Mouse (Mus musculus) neural tube, embryonic 12.5 days (tissue): Measurements from ENCODE around the gene Arl3. TPM values are rescaled to one million over a fixed set of nuclear protein-coding genes. Genes with fewer than 3 reads are reported as not detected.

ENCODE experiments used
- ATAC-seq: fragments of 200-750 bp; cut with Nextera tagmentation; 2 replicates; pipeline ENCODE4 v1.8.0; 2017; ENCODE audit warnings: low read depth, mild to moderate bottlenecking, moderate TSS enrichment, moderate library complexity; ENCODE audit not compliant: low FRiP score
- H3K27ac ChIP-seq: fragments of 300-500 bp; sonication (generic); 2 replicates; pipeline ENCODE4 v1.5.1; 2016
- H3K27me3 ChIP-seq: fragments of 300-500 bp; sonication (generic); replicated peaks from 2 replicates; pipeline ENCODE4 v1.6.1; 2016; ENCODE audit warnings: mild to moderate bottlenecking
- H3K36me3 ChIP-seq: fragments of 300-500 bp; sonication (generic); 2 replicates; pipeline ENCODE4 v1.6.1; 2016; ENCODE audit warnings: mild to moderate bottlenecking
- H3K4me1 ChIP-seq: fragments of 300-500 bp; sonication (generic); 2 replicates; pipeline ENCODE4 v1.6.1; 2016
- H3K4me2 ChIP-seq: fragments of 300-500 bp; sonication (generic); replicated peaks from 2 replicates; pipeline ENCODE4 v1.6.1; 2016; ENCODE audit warnings: mild to moderate bottlenecking
- H3K4me3 ChIP-seq: fragments of 300-500 bp; sonication (generic); 2 replicates; pipeline ENCODE4 v1.5.1; 2016
- H3K9ac ChIP-seq: fragments of 300-500 bp; sonication (generic); 2 replicates; pipeline ENCODE4 v1.6.1; 2016; ENCODE audit warnings: mild to moderate bottlenecking
- H3K9me3 ChIP-seq: fragments of 300-500 bp; sonication (generic); 2 replicates; pipeline ENCODE4 v1.6.1; 2016; ENCODE audit warnings: mild to moderate bottlenecking
- WGBS: fragments of 180-500 bp; shearing (Covaris S2); methylation state at CpG from one replicate; pipeline ENCODE4 v1.1.7; 2016; 5-methylcytosine and 5-hydroxymethylcytosine counted together
- polyA plus RNA-seq: library from polyadenylated mRNA; unstranded; fragments of >200 nt; fragmentation: Nextera tagmentation; extraction: Ambion mirVana; gene quantifications from 2 replicates; pipeline ENCODE4 v1.2.1, GENCODE M21; 2016

Gene Arl3
- polyA plus RNA-seq, 1 experiment from 2014 or later: 194 TPM

DNA sequence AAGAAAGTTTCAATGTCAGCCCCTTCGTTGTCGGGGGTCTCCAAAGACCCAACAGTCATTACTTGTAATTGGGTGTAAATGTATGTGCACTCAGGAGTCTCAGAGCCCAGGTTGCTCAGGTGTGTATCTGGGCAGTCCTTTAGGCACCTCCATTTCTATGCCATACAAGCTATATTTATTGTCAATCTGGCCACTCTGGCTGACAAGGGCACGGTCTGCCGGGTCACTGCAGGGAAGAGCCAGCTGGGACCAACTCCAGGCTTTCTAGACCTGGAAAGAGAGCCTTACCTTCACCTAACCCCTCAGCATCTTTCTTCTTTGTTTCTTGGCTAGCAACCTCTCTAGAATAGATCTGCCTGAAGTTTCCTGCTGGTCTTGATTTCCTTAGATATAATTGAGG lies 63.3 kb downstream of the Arl3 start:
- H3K27ac ChIP-seq: no peak overlapping the region
- no peak overlapping the region for H3K4me3 ChIP-seq
- peaks cover 57% of the 10 kb centered on the region for H3K4me1 ChIP-seq
- peak overlapping the region; percentile 96; the same call in 1 of the 2 replicates for H3K4me2 ChIP-seq
- 82% methylated on average over 4 of the region's 4 CpGs for WGBS
- H3K9me3 ChIP-seq: no peaks in the 10 kb centered on the region
- no peaks in the 10 kb centered on the region for H3K27me3 ChIP-seq
- H3K36me3 ChIP-seq: peaks cover 74% of the 10 kb centered on the region
- no peak overlapping the region for H3K9ac ChIP-seq
- no peak for ATAC-seq

DNA sequence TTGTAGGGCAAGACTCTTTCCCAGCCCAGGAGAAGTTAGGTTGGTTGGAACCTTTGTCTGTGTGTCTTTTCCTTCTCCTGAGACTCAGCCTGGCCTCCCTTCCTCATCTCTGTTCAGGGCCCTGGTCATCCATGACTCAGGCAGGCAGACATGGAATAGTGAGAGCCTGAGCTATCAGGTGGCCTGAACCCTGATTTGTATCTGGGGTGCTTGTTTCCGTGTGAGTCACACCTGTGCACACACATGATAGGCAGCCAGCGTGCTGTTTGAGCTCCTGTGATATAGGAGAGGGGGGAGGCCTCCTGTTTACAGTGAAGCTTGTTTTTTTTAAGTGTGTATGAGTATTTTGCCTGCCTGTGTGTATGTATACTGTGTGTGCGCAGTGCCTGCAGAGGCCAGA lies 63.8 kb downstream of the Arl3 start:
- Histone ChIP-seq H3K4me3 (no peak overlapping the region), H3K9ac (peak overlapping the region; percentile 59; the same call in 1 of the 2 replicates), H3K9me3 (no peaks in the 10 kb centered on the region), H3K27me3 (no peaks in the 10 kb centered on the region), H3K4me1 (peaks cover 62% of the 10 kb centered on the region), H3K36me3 (peaks cover 69% of the 10 kb centered on the region), H3K4me2 (peak overlapping the region; percentile 96), H3K27ac (no peak overlapping the region)
- WGBS: 70% methylated on average over 3 of the region's 3 CpGs
- ATAC-seq: no peak

DNA sequence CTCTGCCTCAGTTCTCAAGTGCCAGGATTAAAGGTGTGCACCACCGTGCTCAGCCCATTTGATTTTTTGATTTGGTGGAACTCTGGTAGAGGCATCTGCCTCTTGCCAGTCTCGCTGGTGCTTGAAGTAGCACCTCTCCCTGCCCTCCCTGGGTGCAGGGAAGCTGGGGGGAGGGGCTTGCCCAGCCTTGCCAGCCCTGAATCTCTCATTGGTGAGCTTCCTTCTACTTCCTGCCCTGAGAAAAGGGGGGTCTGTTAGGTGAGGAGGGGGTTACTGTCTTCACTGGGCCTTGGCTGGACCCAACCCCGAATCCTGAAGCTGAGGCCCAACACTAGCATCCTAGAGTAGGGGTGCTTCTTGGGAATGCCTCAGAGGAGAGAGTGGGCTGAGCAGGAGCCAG lies 64.3 kb downstream of the Arl3 start:
- no peak overlapping the region for H3K4me3 ChIP-seq
- 38% methylated on average over 3 of the region's 3 CpGs for WGBS
- no peak for ATAC-seq
- peaks cover 64% of the 10 kb centered on the region for H3K36me3 ChIP-seq
- no peaks in the 10 kb centered on the region for H3K27me3 ChIP-seq
- H3K4me1 ChIP-seq: peaks cover 62% of the 10 kb centered on the region
- H3K9me3 ChIP-seq: no peaks in the 10 kb centered on the region
- H3K4me2 ChIP-seq: peak overlapping the region; percentile 96
- peak overlapping the region; percentile 59; the same call in 1 of the 2 replicates for H3K9ac ChIP-seq
- H3K27ac ChIP-seq: no peak overlapping the region

DNA sequence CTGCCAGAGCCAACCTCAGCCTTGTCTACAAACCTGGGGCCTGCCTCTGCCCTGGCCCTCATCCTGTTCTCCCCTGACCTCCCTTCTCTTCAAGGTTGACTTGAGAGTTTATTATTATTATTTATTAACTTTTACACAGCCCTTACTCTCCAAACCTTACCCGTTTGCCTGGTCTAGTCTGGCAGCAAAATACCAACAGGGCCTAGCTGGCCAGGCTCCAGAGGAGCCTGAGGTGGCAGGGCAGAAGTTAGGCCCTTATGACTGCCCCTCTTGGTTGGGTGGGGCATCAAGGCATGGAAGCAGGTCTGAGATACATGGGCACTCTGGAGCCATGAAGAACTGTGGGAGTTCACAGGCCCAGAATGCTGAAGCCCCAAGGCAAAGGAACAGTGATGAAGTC lies 65.2 kb downstream of the Arl3 start:
- peaks cover 55% of the 10 kb centered on the region for H3K36me3 ChIP-seq
- peak overlapping the region; percentile 19 for H3K4me3 ChIP-seq
- peaks cover 62% of the 10 kb centered on the region for H3K4me1 ChIP-seq
- 0 out of 2 replicates have a peak overlapping the region, but pooled peaks have one; percentile 71 for H3K27ac ChIP-seq
- H3K27me3 ChIP-seq: no peaks in the 10 kb centered on the region
- H3K9me3 ChIP-seq: no peaks in the 10 kb centered on the region
- 70% methylated on average over 1 of the region's 1 CpGs for WGBS
- peak overlapping the region; percentile 96 for H3K4me2 ChIP-seq
- ATAC-seq: no peak
- peak overlapping the region; percentile 59 for H3K9ac ChIP-seq

DNA sequence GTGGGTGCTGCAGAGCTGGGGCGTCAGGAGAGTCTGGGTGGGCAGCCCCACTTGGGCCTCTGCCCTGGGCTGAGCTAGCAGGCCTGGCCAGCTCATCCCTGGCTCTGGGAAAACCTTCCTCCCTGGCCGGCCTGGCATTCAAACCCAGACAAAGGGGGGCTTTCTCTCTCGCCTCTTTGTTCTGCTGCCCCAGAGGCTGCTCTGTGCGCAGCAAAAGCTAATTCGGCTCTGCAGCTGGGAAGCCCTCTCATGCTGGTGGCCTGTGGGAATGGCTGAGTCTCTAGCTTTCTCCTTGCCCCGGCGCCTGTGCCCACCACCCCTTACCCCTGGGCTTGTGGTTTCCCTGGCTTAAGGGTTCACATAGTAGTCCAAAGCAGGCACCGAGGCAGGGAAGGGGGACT lies 65.8 kb downstream of the Arl3 start:
- WGBS: 19% methylated on average over 8 of the region's 8 CpGs
- peaks cover 62% of the 10 kb centered on the region for H3K4me1 ChIP-seq
- no peaks in the 10 kb centered on the region for H3K27me3 ChIP-seq
- no peaks in the 10 kb centered on the region for H3K9me3 ChIP-seq
- no peak for ATAC-seq
- peak overlapping the region; percentile 96 for H3K4me2 ChIP-seq
- peak overlapping the region; percentile 59 for H3K9ac ChIP-seq
- H3K36me3 ChIP-seq: peaks cover 49% of the 10 kb centered on the region
- peak overlapping the region; percentile 71 for H3K27ac ChIP-seq
- peak overlapping the region; percentile 19 for H3K4me3 ChIP-seq

DNA sequence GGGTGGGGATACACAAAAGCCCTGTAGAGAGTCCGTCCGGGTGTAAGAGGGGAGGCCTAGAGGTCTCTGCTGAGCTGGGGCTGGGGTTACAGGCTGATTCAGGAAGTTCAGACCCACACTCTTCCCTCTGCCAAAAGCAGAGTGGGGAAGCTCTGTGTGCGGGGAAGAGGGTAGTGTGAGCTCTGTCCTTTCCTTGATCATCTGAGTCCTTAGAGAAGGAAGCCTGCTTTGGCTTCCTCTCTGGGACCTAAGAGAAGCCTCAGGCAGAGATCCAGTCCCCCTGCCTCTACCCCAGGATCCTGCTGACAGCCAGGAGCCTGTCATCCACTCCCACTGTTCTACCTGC lies 66.7 kb downstream of the Arl3 start:
- peaks cover 42% of the 10 kb centered on the region for H3K36me3 ChIP-seq
- WGBS: 68% methylated on average over 3 of the region's 3 CpGs
- peaks cover 62% of the 10 kb centered on the region for H3K4me1 ChIP-seq

DNA sequence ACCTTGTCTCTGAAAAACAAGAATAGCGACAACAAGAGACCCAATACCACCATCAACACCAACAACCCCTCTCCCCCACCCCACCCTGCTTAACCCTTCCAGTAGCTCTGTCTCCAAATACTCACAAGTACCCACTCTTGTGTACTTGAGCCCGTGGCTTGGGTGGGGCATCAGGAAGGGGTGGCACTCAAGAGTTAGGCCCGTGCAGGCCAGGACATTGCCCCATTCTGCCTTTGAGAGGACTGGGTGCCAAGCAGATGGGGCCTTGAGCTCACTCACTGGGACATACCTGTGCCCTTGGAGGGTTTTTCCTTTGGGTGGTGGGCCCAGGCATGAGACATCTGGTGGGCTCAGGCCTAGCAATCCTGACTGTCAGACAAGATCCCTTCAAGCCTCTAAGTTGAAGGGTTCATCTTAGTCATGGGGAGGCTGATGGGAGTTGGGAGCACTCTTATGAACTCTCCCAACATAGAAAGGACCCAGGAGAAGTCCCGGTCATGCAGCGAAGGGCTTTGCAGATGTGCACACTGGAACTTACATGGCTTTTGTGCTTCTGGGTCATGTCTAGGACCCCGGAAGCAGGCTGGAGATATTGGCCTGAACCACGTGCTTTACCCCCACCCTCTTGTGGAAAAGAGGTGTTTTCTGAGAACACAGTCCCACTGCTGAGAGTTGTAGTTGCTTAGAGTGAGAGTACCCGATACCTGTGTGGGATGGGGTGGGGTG lies 67.2 kb downstream of the Arl3 start:
- 76% methylated on average over 8 of the region's 8 CpGs for WGBS
- ATAC-seq: no peak
- Histone ChIP-seq H3K27me3 (no peaks in the 10 kb centered on the region), H3K4me2 (peak overlapping the region; percentile 96), H3K36me3 (peaks cover 42% of the 10 kb centered on the region), H3K4me3 (peak overlapping the region; percentile 99), H3K4me1 (peaks cover 62% of the 10 kb centered on the region), H3K9ac (peak overlapping the region; percentile 59), H3K27ac (no peak overlapping the region), H3K9me3 (no peaks in the 10 kb centered on the region)

More for the DNA sequence above, 66.7 kb downstream of the Arl3 start:
- Histone ChIP-seq H3K27ac (peak overlapping the region; percentile 71; the same call in 1 of the 2 replicates), H3K27me3 (no peaks in the 10 kb centered on the region), H3K9me3 (no peaks in the 10 kb centered on the region), H3K4me3 (peak overlapping the region; percentile 99), H3K9ac (peak overlapping the region; percentile 59), H3K4me2 (peak overlapping the region; percentile 96)
- no peak for ATAC-seq

DNA sequence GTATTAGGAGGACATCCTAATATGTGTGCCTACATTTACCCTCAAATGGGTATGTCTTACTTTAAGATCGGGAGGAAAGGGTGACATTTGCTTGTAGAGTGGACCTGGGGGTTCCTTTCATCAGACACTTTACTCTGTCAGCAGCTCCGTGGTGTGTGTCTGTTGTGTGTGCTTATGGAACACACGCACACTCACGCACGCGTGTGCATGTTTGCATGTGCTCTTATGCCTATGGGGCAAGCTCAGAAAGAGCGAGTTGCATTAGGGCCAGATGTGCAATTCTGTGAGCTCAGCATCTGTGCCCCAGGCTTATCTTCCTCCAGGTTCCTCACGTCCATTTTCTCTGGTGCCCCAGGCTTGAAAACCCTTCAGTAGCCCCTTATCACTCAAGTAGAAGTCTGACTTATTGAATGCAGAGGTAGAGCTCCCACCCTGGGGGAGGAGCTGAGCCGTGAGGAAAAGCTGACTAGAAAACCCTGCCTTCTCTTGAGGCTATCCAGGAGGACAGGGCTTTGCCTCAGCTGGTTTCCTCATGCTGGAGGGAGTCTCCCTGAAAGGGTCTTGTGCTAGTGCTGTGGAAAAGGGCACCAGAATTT lies 68.1 kb downstream of the Arl3 start:
- Histone ChIP-seq H3K9ac (peak overlapping the region; percentile 100), H3K36me3 (peaks cover 42% of the 10 kb centered on the region), H3K9me3 (no peaks in the 10 kb centered on the region), H3K4me2 (peak overlapping the region; percentile 96), H3K27me3 (no peaks in the 10 kb centered on the region), H3K27ac (no peak overlapping the region), H3K4me1 (peaks cover 58% of the 10 kb centered on the region), H3K4me3 (peak overlapping the region; percentile 99)
- WGBS: 65% methylated on average over 9 of the region's 9 CpGs
- ATAC-seq: no peak

DNA sequence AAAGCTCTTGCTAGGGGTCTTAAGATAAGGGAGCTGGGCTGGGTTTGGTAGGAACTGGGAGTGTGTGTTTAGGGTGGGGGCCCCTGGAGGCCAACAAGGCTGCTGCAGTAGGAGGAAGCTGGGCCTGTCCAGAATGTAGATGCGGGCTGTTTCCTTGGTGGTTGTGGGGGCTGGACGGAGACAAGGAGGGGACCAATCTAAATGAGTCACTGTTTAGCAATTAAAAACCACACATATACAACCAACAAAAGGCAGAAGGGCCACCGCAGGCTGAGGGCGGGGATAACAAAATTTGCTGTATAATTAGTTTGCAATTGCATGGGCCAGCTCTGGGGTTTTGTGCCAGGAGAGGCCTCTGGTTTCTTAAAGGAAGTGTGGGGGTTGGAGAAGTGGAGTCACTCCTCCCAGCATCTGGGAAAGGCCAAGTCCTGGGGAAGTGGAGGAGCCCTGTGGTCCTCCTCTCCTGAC lies 68.9 kb downstream of the Arl3 start:
- H3K27me3 ChIP-seq: no peaks in the 10 kb centered on the region
- H3K4me2 ChIP-seq: peak overlapping the region; percentile 96
- no peaks in the 10 kb centered on the region for H3K9me3 ChIP-seq
- peaks cover 50% of the 10 kb centered on the region for H3K4me1 ChIP-seq
- peak overlapping the region; percentile 100 for H3K9ac ChIP-seq
- peak overlapping the region; percentile 99 for H3K4me3 ChIP-seq
- no peak for ATAC-seq
- H3K36me3 ChIP-seq: peaks cover 36% of the 10 kb centered on the region
- H3K27ac ChIP-seq: peak overlapping the region; percentile 100
- 1% methylated on average over 4 of the region's 4 CpGs for WGBS

DNA sequence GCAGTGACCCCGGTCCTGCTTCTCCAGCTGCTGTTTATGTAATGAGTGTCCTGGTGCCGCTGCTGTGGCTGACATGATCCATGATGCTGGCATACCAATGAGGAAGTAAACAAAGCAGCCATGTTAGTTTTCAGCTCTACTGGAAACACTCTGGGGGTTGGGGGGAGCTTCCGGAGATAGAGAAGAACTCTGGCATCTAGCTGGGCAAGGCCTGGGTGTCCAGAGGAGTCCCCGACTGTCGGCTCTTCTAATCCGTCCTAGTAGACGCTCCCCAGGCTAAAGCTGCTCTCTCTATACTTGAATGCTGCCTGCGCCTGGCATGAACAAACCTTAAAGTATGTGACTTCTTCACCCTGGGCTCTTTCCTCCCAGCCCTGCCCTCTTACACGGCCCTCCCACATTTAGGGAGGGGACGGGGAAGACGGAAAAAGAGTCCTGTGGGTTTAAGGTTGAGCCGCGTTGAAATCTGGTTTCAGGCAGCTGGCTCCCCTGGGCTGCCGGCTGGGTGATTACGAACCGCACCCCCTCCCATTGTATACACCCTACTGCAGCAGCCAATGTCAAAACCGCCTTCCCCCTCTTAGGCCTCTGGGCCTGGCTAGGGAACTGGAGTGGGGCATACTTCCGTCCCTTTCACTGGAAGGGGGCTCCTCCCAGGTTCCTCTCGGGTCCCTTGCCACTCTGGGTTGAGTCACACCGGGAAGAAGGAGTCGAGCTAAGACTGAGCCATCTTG lies 69.5 kb downstream of the Arl3 start:
- Histone ChIP-seq H3K4me1 (peaks cover 44% of the 10 kb centered on the region), H3K4me3 (peak overlapping the region; percentile 99), H3K9me3 (no peaks in the 10 kb centered on the region), H3K4me2 (peak overlapping the region; percentile 96), H3K9ac (peak overlapping the region; percentile 100), H3K27me3 (no peaks in the 10 kb centered on the region), H3K27ac (peak overlapping the region; percentile 100), H3K36me3 (peaks cover 30% of the 10 kb centered on the region)
- WGBS: 1% methylated on average over 21 of the region's 21 CpGs
- no peak for ATAC-seq

DNA sequence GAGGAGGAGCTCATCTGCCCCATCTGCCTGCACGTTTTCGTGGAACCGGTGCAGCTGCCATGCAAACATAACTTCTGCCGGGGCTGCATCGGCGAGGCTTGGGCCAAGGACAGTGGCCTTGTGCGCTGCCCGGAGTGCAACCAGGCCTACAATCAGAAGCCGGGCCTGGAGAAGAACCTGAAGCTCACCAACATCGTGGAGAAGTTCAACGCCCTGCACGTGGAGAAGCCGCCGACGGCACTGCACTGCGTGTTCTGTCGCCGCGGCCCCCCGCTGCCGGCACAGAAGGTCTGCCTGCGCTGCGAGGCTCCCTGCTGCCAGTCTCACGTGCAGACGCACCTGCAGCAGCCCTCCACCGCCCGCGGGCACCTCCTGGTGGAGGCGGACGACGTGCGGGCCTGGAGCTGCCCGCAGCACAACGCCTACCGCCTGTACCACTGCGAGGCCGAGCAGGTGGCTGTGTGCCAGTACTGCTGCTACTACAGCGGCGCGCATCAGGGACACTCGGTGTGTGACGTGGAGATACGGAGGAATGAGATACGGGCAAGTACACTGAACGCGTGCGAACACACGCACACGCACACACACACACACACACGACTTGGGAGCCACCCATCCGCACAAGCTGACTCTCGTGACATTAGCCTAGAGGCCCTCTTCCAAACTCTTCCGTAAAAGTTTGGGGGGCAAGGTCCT lies 70.4 kb downstream of the Arl3 start:
- Histone ChIP-seq H3K4me2 (peak overlapping the region; percentile 96), H3K9me3 (no peaks in the 10 kb centered on the region), H3K4me1 (peaks cover 35% of the 10 kb centered on the region), H3K9ac (peak overlapping the region; percentile 100), H3K27ac (peak overlapping the region; percentile 100), H3K36me3 (peaks cover 21% of the 10 kb centered on the region), H3K4me3 (peak overlapping the region; percentile 99), H3K27me3 (no peaks in the 10 kb centered on the region)
- peak; percentile 2; the same call in 1 of the 2 replicates for ATAC-seq
- 0% methylated on average over 53 of the region's 53 CpGs for WGBS
